Mouse (Mus musculus): ENCODE results near the gene Gm17689.

Gm17689 gene

DNA sequence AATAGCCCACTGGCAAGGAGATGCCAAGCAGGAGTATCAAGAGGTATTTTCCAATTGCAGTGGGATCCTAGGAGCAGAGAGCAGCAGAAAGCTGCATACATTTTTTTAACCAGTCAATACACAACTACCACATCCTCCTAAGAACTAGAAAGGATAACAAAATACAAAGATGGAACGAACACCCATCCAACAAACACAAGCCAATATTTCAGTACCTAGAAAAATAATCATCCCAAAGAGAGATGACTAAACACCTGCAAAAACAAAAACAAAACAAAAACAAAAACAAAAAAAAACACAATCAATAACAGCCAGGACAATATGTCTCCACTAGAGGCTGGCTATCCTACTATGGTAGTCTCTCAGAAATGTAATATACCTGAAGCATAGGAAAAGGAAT lies at the start of gene Gm17689:
Gm17689 (minus strand) TSS at position 101 of the 400 bp plus-strand sequence.
- DNase-seq (ENCODE audit: low spot score): no peak

DNA sequence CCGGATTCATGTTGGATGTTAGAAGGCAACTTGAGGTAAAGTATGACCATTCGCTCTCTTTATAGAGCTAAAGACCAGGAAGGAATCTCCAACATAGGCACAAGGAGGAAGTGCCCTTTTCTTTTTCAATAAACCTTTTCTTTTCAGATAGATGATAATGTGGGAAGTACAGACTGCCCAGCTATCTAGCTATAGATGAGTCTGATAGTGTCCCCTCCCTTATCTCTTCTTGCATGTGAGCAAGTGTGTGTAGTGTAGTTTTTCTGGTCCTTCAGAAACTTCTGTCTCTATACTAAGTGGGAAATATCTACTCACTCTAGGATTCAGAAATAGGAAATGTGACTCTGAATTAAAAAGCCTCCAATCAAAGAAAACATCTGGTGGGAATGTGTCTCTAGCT lies 40.6 kb downstream of the Gm17689 start, which contains the start of gene Gm5615:
Gm5615 (minus strand) TSS at position 101 of the 400 bp plus-strand sequence.
- DNase-seq (ENCODE audit: low spot score): no peak
